Mouse (Mus musculus) CH12.LX (cell line): Measurements from ENCODE around the gene Higd1a. TPM values are rescaled to one million over a fixed set of nuclear protein-coding genes. Genes with fewer than 3 reads are reported as not detected.

Experiments used
- DNase-seq: peaks from one replicate; pipeline ENCODE4 v3.0.0-alpha.2; 2013; ENCODE audit errors: extremely low read depth
- H3K27ac ChIP-seq: 2 replicates; pipeline ENCODE4 v1.5.1; 2012; ENCODE audit warnings: low read depth, mild to moderate bottlenecking, control low read depth, moderate library complexity; ENCODE audit not compliant: insufficient read depth
- H3K27me3 ChIP-seq: replicated peaks from 2 replicates; pipeline ENCODE3; 2012; ENCODE audit warnings: inconsistent platforms
- H3K36me3 ChIP-seq, 2 experiments: replicated peaks in 1 of 2; 2 replicates each; pipeline versions ENCODE3 to v1.6.1; 2012; ENCODE audit warnings: inconsistent platforms in 1 of 2, low read length in 1 of 2, mild to moderate bottlenecking in 1 of 2, mixed read lengths in 1 of 2, moderate library complexity in 1 of 2; ENCODE audit not compliant: control insufficient read depth in 1 of 2, insufficient read depth in 1 of 2
- H3K4me1 ChIP-seq, 2 experiments: 2 replicates each; pipeline ENCODE4 v1.6.1; 2012; ENCODE audit warnings: inconsistent platforms in 1 of 2, moderate library complexity in 1 of 2; ENCODE audit not compliant: insufficient read depth in 2 of 2, control insufficient read depth in 1 of 2
- H3K4me2 ChIP-seq: 2 replicates; pipeline ENCODE4 v1.6.1; 2012; ENCODE audit warnings: low read depth, mild to moderate bottlenecking, control low read depth; ENCODE audit not compliant: poor library complexity, insufficient read depth, severe bottlenecking
- H3K4me3 ChIP-seq, 3 experiments: fragments of 150-350 bp in 1 of 3; sonication (generic) in 1 of 3; replicated peaks in 1 of 3; 2 replicates each; pipeline versions ENCODE3 to v1.5.1; 2011 to 2012; ENCODE audit warnings: low read depth in 2 of 3, low read length in 2 of 3, mild to moderate bottlenecking in 2 of 3, moderate library complexity in 2 of 3, control low read depth in 1 of 3, improper control_type of control experiment in 1 of 3, inconsistent platforms in 1 of 3, mixed read lengths in 1 of 3; ENCODE audit not compliant: poor library complexity in 1 of 3
- H3K79me2 ChIP-seq: replicated peaks from 2 replicates; pipeline ENCODE4 v1.6.1; 2012; ENCODE audit warnings: mild to moderate bottlenecking, moderate library complexity; ENCODE audit not compliant: control insufficient read depth, poor library complexity, insufficient read depth, severe bottlenecking; ENCODE audit errors: extremely low read depth
- H3K9ac ChIP-seq: 2 replicates; pipeline ENCODE4 v1.6.1; 2012; ENCODE audit warnings: low read depth, mild to moderate bottlenecking, control low read depth, moderate library complexity; ENCODE audit not compliant: insufficient read depth
- H3K9me3 ChIP-seq: replicated peaks from 2 replicates; pipeline ENCODE3; 2012; ENCODE audit warnings: low read length, inconsistent platforms, mixed read lengths
- BHLHE40 ChIP-seq: IDR thresholded peaks from 2 replicates; pipeline ENCODE4 v1.6.1; 2011; ENCODE audit warnings: mild to moderate bottlenecking, low read depth, low read length, improper control_type of control experiment
- CHD1 ChIP-seq: IDR thresholded peaks from 2 replicates; pipeline ENCODE4 v1.6.1; 2012; ENCODE audit warnings: low read depth, low read length, improper control_type of control experiment, inconsistent platforms
- CTCF ChIP-seq, 2 experiments: IDR thresholded peaks in 1 of 2; conservative IDR thresholded peaks in 1 of 2; 2 replicates each; pipeline ENCODE4 v1.5.1; 2011 to 2012; ENCODE audit warnings: low read depth in 2 of 2, low read length in 2 of 2, improper control_type of control experiment in 1 of 2, inconsistent platforms in 1 of 2, mild to moderate bottlenecking in 1 of 2, moderate library complexity in 1 of 2
- E2F4 ChIP-seq: IDR thresholded peaks from 2 replicates; pipeline ENCODE4 v1.6.1; 2011; ENCODE audit warnings: low read depth, low read length, improper control_type of control experiment; ENCODE audit not compliant: insufficient replicate concordance
- ELF1 ChIP-seq: IDR thresholded peaks from 2 replicates; pipeline ENCODE4 v1.6.1; 2014; ENCODE audit warnings: low read depth, mild to moderate bottlenecking, inconsistent platforms, low read length, improper control_type of control experiment
- EP300 ChIP-seq: IDR thresholded peaks from 2 replicates; pipeline ENCODE4 v1.6.1; 2011; ENCODE audit warnings: low read length, improper control_type of control experiment
- ETS1 ChIP-seq: conservative IDR thresholded peaks from 2 replicates; pipeline ENCODE4 v1.6.1; 2012; ENCODE audit warnings: low read depth, mild to moderate bottlenecking, inconsistent platforms, low read length, improper control_type of control experiment, moderate library complexity
- IRF4 ChIP-seq: IDR thresholded peaks from 2 replicates; pipeline ENCODE4 v1.6.1; 2014; ENCODE audit warnings: low read depth, mild to moderate bottlenecking, inconsistent platforms, low read length, improper control_type of control experiment
- JUN ChIP-seq: IDR thresholded peaks from 2 replicates; pipeline ENCODE4 v1.6.1; 2011; ENCODE audit warnings: low read depth, mild to moderate bottlenecking, low read length, improper control_type of control experiment, moderate library complexity; ENCODE audit not compliant: insufficient read depth
- JUND ChIP-seq: conservative IDR thresholded peaks from 2 replicates; pipeline ENCODE4 v1.6.1; 2011; ENCODE audit warnings: low read depth, low read length, improper control_type of control experiment
- MAX ChIP-seq: IDR thresholded peaks from 2 replicates; pipeline ENCODE4 v1.6.1; 2011; ENCODE audit warnings: low read length, improper control_type of control experiment
- MEF2A ChIP-seq: IDR thresholded peaks from 2 replicates; pipeline ENCODE4 v1.6.1; 2014; ENCODE audit warnings: low read depth, mild to moderate bottlenecking, inconsistent platforms, low read length, improper control_type of control experiment, borderline replicate concordance
- MXI1 ChIP-seq: IDR thresholded peaks from 2 replicates; pipeline ENCODE4 v1.6.1; 2011; ENCODE audit warnings: mild to moderate bottlenecking, low read depth, low read length, improper control_type of control experiment
- MYC ChIP-seq: IDR thresholded peaks from 2 replicates; pipeline ENCODE4 v1.6.1; 2011; ENCODE audit warnings: low read depth, mild to moderate bottlenecking, improper control_type of control experiment, low read length
- NELFE ChIP-seq: IDR thresholded peaks from 2 replicates; pipeline ENCODE4 v1.6.1; 2011; ENCODE audit warnings: low read depth, low read length, improper control_type of control experiment
- NRF1 ChIP-seq: IDR thresholded peaks from 2 replicates; pipeline ENCODE4 v1.6.1; 2014; ENCODE audit warnings: low read depth, mild to moderate bottlenecking, inconsistent platforms, low read length, improper control_type of control experiment, moderate library complexity
- PAX5 ChIP-seq: IDR thresholded peaks from 2 replicates; pipeline ENCODE4 v1.6.1; 2012; ENCODE audit warnings: low read length, inconsistent platforms, mixed read lengths
- POLR2A ChIP-seq: IDR thresholded peaks from 2 replicates; pipeline ENCODE4 v1.6.1; 2011; ENCODE audit warnings: low read depth, mild to moderate bottlenecking, improper control_type of control experiment, low read length
- POLR2AphosphoS2 ChIP-seq: IDR thresholded peaks from 2 replicates; pipeline ENCODE4 v1.6.1; 2011; ENCODE audit warnings: low read depth, low read length, improper control_type of control experiment
- RAD21 ChIP-seq: IDR thresholded peaks from 2 replicates; pipeline ENCODE4 v1.6.1; 2011; ENCODE audit warnings: low read depth, mild to moderate bottlenecking, low read length, improper control_type of control experiment, moderate library complexity
- SIN3A ChIP-seq: IDR thresholded peaks from 2 replicates; pipeline ENCODE4 v1.6.1; 2012; ENCODE audit warnings: low read length, improper control_type of control experiment, inconsistent platforms
- SMC3 ChIP-seq: IDR thresholded peaks from 2 replicates; pipeline ENCODE4 v1.6.1; 2011; ENCODE audit warnings: low read depth, low read length, improper control_type of control experiment
- TCF12 ChIP-seq: IDR thresholded peaks from 2 replicates; pipeline ENCODE4 v1.6.1; 2014; ENCODE audit warnings: low read depth, mild to moderate bottlenecking, inconsistent platforms, low read length, improper control_type of control experiment
- UBTF ChIP-seq: IDR thresholded peaks from 2 replicates; pipeline ENCODE4 v1.6.1; 2012; ENCODE audit warnings: low read depth, mild to moderate bottlenecking, inconsistent platforms, low read length, improper control_type of control experiment, moderate library complexity
- USF1 ChIP-seq: IDR thresholded peaks from 2 replicates; pipeline ENCODE4 v1.6.1; 2014; ENCODE audit warnings: low read depth, mild to moderate bottlenecking, inconsistent platforms, low read length, improper control_type of control experiment
- ZC3H11A ChIP-seq: IDR thresholded peaks from 2 replicates; pipeline ENCODE4 v1.6.1; 2012; ENCODE audit warnings: low read depth, mild to moderate bottlenecking, inconsistent platforms, low read length, improper control_type of control experiment
- ZKSCAN1 ChIP-seq: IDR thresholded peaks from 2 replicates; pipeline ENCODE4 v1.6.1; 2012; ENCODE audit warnings: low read depth, inconsistent platforms, low read length, improper control_type of control experiment, borderline replicate concordance
- ZNF384 ChIP-seq: IDR thresholded peaks from 2 replicates; pipeline ENCODE4 v1.6.1; 2012; ENCODE audit warnings: low read depth, low read length, improper control_type of control experiment, inconsistent platforms
- dilution Hi-C: fragments of 300-500 bp; cut with MboI; formaldehyde crosslinking; loops from 2 replicates; pipeline ENCODE4 v1.14.3; 2020; ENCODE audit warnings: low sequenced_read_pairs; ENCODE audit not compliant: extremely low pct_unique_long_range_greater_than_20kb, extremely low pct_ligation_motif_present
- in situ Hi-C: fragments of 300-500 bp; cut with MboI; formaldehyde crosslinking; loops from 3 replicates; pipeline ENCODE4 v1.14.3; 2019; ENCODE audit warnings: low sequenced_read_pairs, low pct_ligation_motif_present, low pct_unique_long_range_greater_than_20kb, mixed read lengths
- polyA plus RNA-seq: library from polyadenylated mRNA; unstranded; fragments of >175 nt; gene quantifications from 2 replicates; pipeline ENCODE4 v1.2.1, GENCODE M21; 2012; ENCODE audit warnings: low read depth; ENCODE audit not compliant: insufficient read length
- total RNA-seq, 2 experiments: library from RNA; depleted of rRNA; stranded (reverse); fragments of 300-350 nt in 1 of 2; fragments of >200 nt in 1 of 2; gene quantifications; 2 replicates each; pipeline ENCODE4 v1.2.3; 2012 to 2014

Higd1a gene
- total and polyA plus RNA-seq, 3 experiments, result 75.4 to 132 (median 93.2) TPM

DNA sequence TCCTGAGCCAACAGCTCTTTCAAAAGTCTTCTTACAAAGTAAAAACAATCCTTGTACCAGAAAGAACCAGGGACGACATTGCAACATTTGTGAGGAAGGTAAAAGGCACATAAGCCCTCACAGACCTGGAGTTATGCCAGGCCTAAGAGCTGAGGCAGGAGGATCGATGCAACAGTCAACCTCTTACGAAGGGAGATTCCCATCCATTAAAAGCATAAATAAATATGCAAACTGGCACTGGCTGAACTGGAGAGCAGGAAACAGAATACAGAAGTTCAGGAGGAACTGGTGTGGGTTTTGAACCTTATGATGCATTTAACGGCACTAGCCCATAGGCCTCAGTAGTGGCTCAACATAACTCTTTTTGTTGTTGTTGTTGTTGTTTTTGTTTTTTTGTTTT lies 46.2 kb upstream of the Higd1a start:
- Histone ChIP-seq H3K4me3 (no peak overlapping the region), H3K9ac (no peak overlapping the region), H3K36me3 (peaks cover 0 to 25% of the 10 kb centered on the region in 2 experiments), H3K4me1 (peaks cover 65 to 98% of the 10 kb centered on the region in 2 experiments), H3K27me3 (no peaks in the 10 kb centered on the region), H3K4me2 (peak overlapping the region; percentile 21; the same call in 1 of the 2 replicates), H3K9me3 (no peaks in the 10 kb centered on the region), H3K27ac (peak overlapping the region; percentile 77), H3K79me2 (no peaks in the 10 kb centered on the region)
- in situ Hi-C loops, result loop anchor here (5.0 kb wide), 1 partner anchor 33 kb away; no protein-coding TSS in a partner anchor
- peak; percentile 55; the same call in 1 of the 2 replicates for TF ChIP-seq IRF4
- TF ChIP-seq ELF1, result no peak
- peak; percentile 54; the same call in 1 of the 2 replicates for TF ChIP-seq ETS1
- TF ChIP-seq CHD1, result no peak
- TF ChIP-seq TCF12, result peak; percentile 40; the same call in 1 of the 2 replicates
- TF ChIP-seq EP300, result peak; percentile 71
- TF ChIP-seq E2F4, result no peak
- TF ChIP-seq ZC3H11A, result no peak
- TF ChIP-seq NELFE, result no peak
- TF ChIP-seq MAX, result no peak
- no peak for TF ChIP-seq UBTF
- no peak for TF ChIP-seq MYC
- no peak for TF ChIP-seq RAD21
- no peak for TF ChIP-seq JUND
- no peak for TF ChIP-seq USF1
- no peak for TF ChIP-seq SMC3
- TF ChIP-seq MEF2A, result no peak; the same call in 1 of the 2 replicates
- DNase-seq, result peak; percentile 80
- dilution Hi-C loops, result no loop called here

DNA sequence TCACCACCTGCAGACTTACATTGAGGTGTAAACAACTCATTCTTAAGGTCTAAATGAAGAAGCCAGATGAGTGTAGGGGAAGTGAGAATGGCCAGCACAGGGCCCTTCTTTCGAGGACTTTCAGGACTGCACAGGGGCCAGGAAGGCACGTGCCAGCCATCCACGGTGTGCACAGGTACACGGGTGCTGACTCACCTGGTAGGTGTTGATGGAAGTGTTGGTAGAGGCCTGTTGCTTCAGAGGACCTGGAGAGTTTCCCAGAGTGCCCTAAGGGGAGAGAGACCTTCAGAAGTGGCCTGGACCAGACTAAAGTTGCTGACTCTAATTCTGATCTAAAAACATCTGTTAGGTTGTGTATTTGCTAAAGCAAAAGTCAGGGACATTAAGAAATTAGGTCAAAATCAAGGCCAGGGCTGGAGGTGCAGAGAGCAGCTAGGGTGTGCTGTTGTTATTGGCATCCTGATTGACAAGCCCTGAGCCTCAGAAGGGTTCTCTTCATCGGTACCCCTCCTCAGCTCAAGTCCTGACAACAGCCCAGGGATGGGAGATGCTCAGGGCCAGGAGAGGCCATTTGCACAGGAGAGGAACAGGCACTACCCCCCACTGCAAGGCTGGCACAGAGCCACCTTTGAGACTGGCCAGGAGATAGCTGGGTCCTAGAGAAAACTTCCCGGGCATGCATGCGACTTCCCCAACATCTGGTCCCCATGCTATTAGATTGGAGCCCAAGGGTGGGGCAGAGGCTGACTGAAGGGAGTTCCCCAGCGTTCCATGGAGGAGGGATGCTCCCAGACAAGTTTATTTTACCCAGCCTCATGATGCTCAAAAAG lies 45.5 kb upstream of the Higd1a start:
- no peaks in the 10 kb centered on the region for H3K9me3 ChIP-seq
- H3K27me3 ChIP-seq, result no peaks in the 10 kb centered on the region
- H3K4me3 ChIP-seq, result no peak overlapping the region
- dilution Hi-C loops, result no loop called here
- no peak for DNase-seq
- H3K27ac ChIP-seq, result peak overlapping the region; percentile 77
- no peak overlapping the region for H3K9ac ChIP-seq
- peaks cover 62 to 98% of the 10 kb centered on the region in 2 experiments for H3K4me1 ChIP-seq
- H3K4me2 ChIP-seq, result peak overlapping the region; percentile 21; the same call in 1 of the 2 replicates
- in situ Hi-C loops, result loop anchor here (5.0 kb wide), 1 partner anchor 34 kb away; no protein-coding TSS in a partner anchor
- no peaks in the 10 kb centered on the region for H3K79me2 ChIP-seq
- H3K36me3 ChIP-seq, result peaks cover 0 to 19% of the 10 kb centered on the region in 2 experiments
- no peak for TF ChIP-seq NRF1
- TF ChIP-seq UBTF, result no peak
- TF ChIP-seq SMC3, result no peak
- 0 out of 2 replicates have a peak, but pooled peaks have one; percentile 16 for TF ChIP-seq JUND
- peak; percentile 99 for TF ChIP-seq BHLHE40
- TF ChIP-seq PAX5, result no peak
- TF ChIP-seq MXI1, result 0 out of 2 replicates have a peak, but pooled peaks have one; percentile 31
- TF ChIP-seq ZNF384, result no peak
- TF ChIP-seq POLR2A, result no peak
- no peak for TF ChIP-seq CTCF (conservative IDR thresholded peaks at IDR 0.05 in 1 of 2, IDR thresholded peaks at IDR 0.05 in 1 of 2; ENCODE audit: low read depth in 2 of 2, low read length in 2 of 2)
- TF ChIP-seq ELF1, result no peak
- TF ChIP-seq E2F4, result no peak
- TF ChIP-seq MYC, result 0 out of 2 replicates have a peak, but pooled peaks have one; percentile 44
- peak; percentile 88 for TF ChIP-seq TCF12
- no peak for TF ChIP-seq ZKSCAN1
- TF ChIP-seq MAX, result peak; percentile 87
- no peak for TF ChIP-seq NELFE
- peak; percentile 89 for TF ChIP-seq IRF4
- no peak for TF ChIP-seq POLR2AphosphoS2
- TF ChIP-seq ETS1, result peak; percentile 80
- TF ChIP-seq SIN3A, result no peak
- TF ChIP-seq CHD1, result no peak
- peak; percentile 70 for TF ChIP-seq EP300
- no peak for TF ChIP-seq JUN
